Mouse (Mus musculus): ENCODE measurements around the gene Olfr1232.

DNA sequence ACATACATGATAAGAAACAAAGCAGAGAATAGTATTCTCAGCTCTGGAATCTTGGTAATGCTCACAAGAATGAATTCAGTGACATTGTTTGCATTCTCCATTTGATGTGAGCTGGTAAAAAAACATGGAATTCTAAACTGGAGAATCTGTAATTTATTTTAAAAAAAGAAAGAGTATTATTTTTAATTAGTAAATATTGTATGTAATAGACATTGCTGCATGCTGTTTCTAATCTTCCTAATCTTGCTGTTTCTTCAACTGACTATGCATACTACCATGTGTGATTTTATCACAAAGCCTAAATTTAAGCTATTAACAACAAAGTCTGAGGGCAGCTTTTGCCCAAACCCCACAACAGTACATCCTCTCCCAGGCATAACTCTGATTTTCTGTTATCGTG lies 32.3 kb downstream of the Olfr1232 start, which contains the start of gene Olfr1230:
- TF ChIP-seq TAL1 (IDR thresholded peaks at IDR 0.05; ENCODE audit: low read length) (no peak), GATA1 (IDR thresholded peaks at IDR 0.05; ENCODE audit: low read length) (no peak)
